Mouse (Mus musculus): ENCODE results near the gene Morn1.

Morn1 gene

GRCm38 (mm10) chr4:155158543-155158917 lies 72.2 kb downstream of the Morn1 start:
- DNase-seq (ENCODE audit: low read depth, low spot score), result no peak

GRCm38 (mm10) chr4:155162433-155163319 lies 76.3 kb downstream of the Morn1 start:
- no peak for DNase-seq (ENCODE audit: low read depth, low spot score)

GRCm38 (mm10) chr4:155163320-155163651 lies 76.9 kb downstream of the Morn1 start:
- DNase-seq (ENCODE audit: low read depth, low spot score), result no peak

GRCm38 (mm10) chr4:155163685-155164084 lies 77.3 kb downstream of the Morn1 start:
- no peak for DNase-seq (ENCODE audit: low read depth, low spot score)

- peak; percentile 30 for DNase-seq (ENCODE audit: low read depth, low spot score)
Observed at GRCm38 (mm10) chr4:155164550-155164949, 78.2 kb downstream of the Morn1 start.

GRCm38 (mm10) chr4:155165861-155166260 lies 79.5 kb downstream of the Morn1 start:
- no peak for DNase-seq (ENCODE audit: low read depth, low spot score)

- no peak for DNase-seq (ENCODE audit: low read depth, low spot score)
Observed at GRCm38 (mm10) chr4:155168835-155169252, 82.5 kb downstream of the Morn1 start.

GRCm38 (mm10) chr4:155170614-155171212 lies 84.3 kb downstream of the Morn1 start:
- DNase-seq (ENCODE audit: low read depth, low spot score), result no peak

- no peak for DNase-seq (ENCODE audit: low read depth, low spot score)
Observed at GRCm38 (mm10) chr4:155171961-155172533, 85.7 kb downstream of the Morn1 start.

GRCm38 (mm10) chr4:155172909-155173821 lies 86.8 kb downstream of the Morn1 start:
- DNase-seq (ENCODE audit: low read depth, low spot score), result peak; percentile 99

GRCm38 (mm10) chr4:155173822-155174785 lies 87.7 kb downstream of the Morn1 start:
- peak; percentile 94 for DNase-seq (ENCODE audit: low read depth, low spot score)

- DNase-seq (ENCODE audit: low read depth, low spot score), result no peak
Observed at GRCm38 (mm10) chr4:155176210-155176609, 89.8 kb downstream of the Morn1 start.

- DNase-seq (ENCODE audit: low read depth, low spot score), result peak; percentile 79
Observed at GRCm38 (mm10) chr4:155178274-155178673, 91.9 kb downstream of the Morn1 start.

- DNase-seq (ENCODE audit: low read depth, low spot score), result peak; percentile 59
Observed at GRCm38 (mm10) chr4:155178981-155179512, 92.7 kb downstream of the Morn1 start.

- no peak for DNase-seq (ENCODE audit: low read depth, low spot score)
Observed at GRCm38 (mm10) chr4:155183201-155183600, 96.8 kb downstream of the Morn1 start.

GRCm38 (mm10) chr4:155184248-155185070 lies 98.1 kb downstream of the Morn1 start:
- no peak for DNase-seq (ENCODE audit: low read depth, low spot score)

- DNase-seq (ENCODE audit: low read depth, low spot score), result no peak
Observed at GRCm38 (mm10) chr4:155185845-155186244, 99.5 kb downstream of the Morn1 start.

- no peak for DNase-seq (ENCODE audit: low read depth, low spot score)
Observed at GRCm38 (mm10) chr4:155187192-155187674, 100.9 kb downstream of the Morn1 start.

- no peak for DNase-seq (ENCODE audit: low read depth, low spot score)
Observed at GRCm38 (mm10) chr4:155188341-155188740, 102.0 kb downstream of the Morn1 start.
